Mouse (Mus musculus): ENCODE data around the gene Arhgef10l. TPM values are rescaled to one million over a fixed set of nuclear protein-coding genes. Genes with fewer than 3 reads are reported as not detected.

The Arhgef10l gene
- total and polyA plus RNA-seq, 3 experiments = 10.2 to 26.0 TPM; not detected in 1

DNA sequence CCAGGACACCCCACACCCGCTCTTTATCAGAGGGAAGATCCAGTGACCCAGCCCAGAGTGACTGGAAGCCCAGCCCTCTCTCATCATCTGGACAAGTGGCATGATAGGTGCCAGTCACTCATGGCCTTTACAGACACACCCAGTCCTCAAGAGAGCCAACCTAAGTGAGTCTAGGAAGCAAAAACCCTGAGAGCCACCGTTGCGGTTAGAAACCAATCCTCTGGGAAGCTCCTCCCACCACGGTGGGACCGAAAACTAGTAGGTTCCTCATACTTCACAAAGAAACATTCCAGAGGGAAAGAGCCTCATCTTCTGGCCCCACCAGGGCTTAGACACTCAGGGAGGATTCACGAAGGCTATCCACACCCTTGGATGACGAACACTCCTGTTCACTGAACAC, 50.0 kb downstream of the Arhgef10l start:
- no peak for TF ChIP-seq TCF12 (IDR thresholded peaks at IDR 0.05; ENCODE audit: low read depth, low read length)
- TF ChIP-seq JUND (IDR thresholded peaks at IDR 0.05; ENCODE audit: low read depth, low read length) = no peak
- TF ChIP-seq CHD2 (IDR thresholded peaks at IDR 0.05; ENCODE audit: low read length) = no peak
- no peak for TF ChIP-seq ZKSCAN1 (IDR thresholded peaks at IDR 0.05; ENCODE audit: low read depth, low read length)
- TF ChIP-seq MXI1 (IDR thresholded peaks at IDR 0.05; ENCODE audit: low read depth, low read length) = no peak
- TF ChIP-seq POLR2AphosphoS2 (IDR thresholded peaks at IDR 0.05; ENCODE audit: low read length) = no peak
- no peak for TF ChIP-seq SIN3A (IDR thresholded peaks at IDR 0.05; ENCODE audit: low read length)
- TF ChIP-seq UBTF (IDR thresholded peaks at IDR 0.05; ENCODE audit: borderline replicate concordance, insufficient read depth, low read depth, low read length) = no peak
- TF ChIP-seq MAX (IDR thresholded peaks at IDR 0.05; ENCODE audit: low read length) = no peak
- TF ChIP-seq GABPA (IDR thresholded peaks at IDR 0.05; ENCODE audit: low read depth, low read length) = no peak
- TF ChIP-seq SMC3 (IDR thresholded peaks at IDR 0.05; ENCODE audit: low read depth, low read length) = no peak
- TF ChIP-seq HCFC1 (IDR thresholded peaks at IDR 0.05; ENCODE audit: low read depth, low read length) = no peak
- no peak for DNase-seq (ENCODE audit: low read depth, low spot score)

DNA sequence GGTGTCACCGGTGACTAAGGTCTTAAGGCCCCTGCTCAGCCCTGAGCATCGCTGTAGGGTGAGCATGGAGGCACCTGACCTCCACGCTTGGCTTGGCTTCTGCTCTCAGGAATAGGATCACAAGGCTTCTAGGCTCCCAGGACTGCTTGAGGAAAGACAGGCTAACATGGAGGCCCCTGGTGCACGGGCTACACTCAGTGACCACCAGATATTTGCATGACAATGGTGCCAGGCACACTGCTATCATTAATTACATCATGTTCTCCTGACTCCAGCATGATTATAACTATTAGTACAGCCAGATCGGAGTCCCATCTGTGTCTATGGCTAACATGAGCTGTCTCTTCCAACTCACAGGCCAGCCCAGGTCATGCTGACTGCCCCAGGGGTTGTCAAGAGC, 51.3 kb downstream of the Arhgef10l start:
- no peak overlapping the region for H3K9ac ChIP-seq (ENCODE audit: control insufficient read depth, low read depth, low read length, poor library complexity, severe bottlenecking)
- H3K27ac ChIP-seq (ENCODE audit: control insufficient read depth, low read depth, low read length) = no peak overlapping the region
- H3K9me3 ChIP-seq (replicated peaks; ENCODE audit: insufficient read depth, low read length) = no peaks in the 10 kb centered on the region
- H3K36me3 ChIP-seq (ENCODE audit: control insufficient read depth in 1 of 2, insufficient read depth in 2 of 2, low read length in 2 of 2) = no peaks in the 10 kb centered on the region
- no peak for TF ChIP-seq HCFC1 (IDR thresholded peaks at IDR 0.05; ENCODE audit: low read depth, low read length)
- no peak for TF ChIP-seq CHD1 (IDR thresholded peaks at IDR 0.05; ENCODE audit: low read depth, low read length)
- TF ChIP-seq RAD21 (IDR thresholded peaks at IDR 0.05; ENCODE audit: low read depth, low read length) = no peak
- TF ChIP-seq NELFE (IDR thresholded peaks at IDR 0.05; ENCODE audit: low read depth, low read length) = no peak
- no peak for TF ChIP-seq ZNF384 (IDR thresholded peaks at IDR 0.05; ENCODE audit: low read depth, low read length)
- TF ChIP-seq MXI1 (IDR thresholded peaks at IDR 0.05; ENCODE audit: low read depth, low read length) = no peak
- no peak for TF ChIP-seq USF2 (IDR thresholded peaks at IDR 0.05; ENCODE audit: borderline replicate concordance in 1 of 2, insufficient read depth in 1 of 2, low read depth in 1 of 2, low read length in 2 of 2)
- no peak for TF ChIP-seq CTCF (IDR thresholded peaks at IDR 0.05 in 2 of 3, conservative IDR thresholded peaks at IDR 0.05 in 1 of 3; ENCODE audit: control insufficient read depth in 1 of 3, insufficient read depth in 1 of 3, low read depth in 2 of 3, low read length in 3 of 3, poor library complexity in 1 of 3, severe bottlenecking in 1 of 3)
- no peak for TF ChIP-seq POLR2A (IDR thresholded peaks at IDR 0.05; ENCODE audit: control insufficient read depth in 1 of 2, insufficient read depth in 1 of 2, low read depth in 1 of 2, low read length in 2 of 2, poor library complexity in 1 of 2)
- no peak for TF ChIP-seq MYB (IDR thresholded peaks at IDR 0.05; ENCODE audit: low read depth, low read length)
- no peak for TF ChIP-seq ZC3H11A (IDR thresholded peaks at IDR 0.05; ENCODE audit: low read depth, low read length)
- TF ChIP-seq TBP (IDR thresholded peaks at IDR 0.05; ENCODE audit: low read depth, low read length) = no peak
- no peak for TF ChIP-seq KAT2A (conservative IDR thresholded peaks at IDR 0.05; ENCODE audit: low read depth, low read length)
- no peaks in the 10 kb centered on the region for H3K27me3 ChIP-seq (ENCODE audit: control insufficient read depth in 1 of 2, insufficient read depth in 2 of 2, low read length in 2 of 2)
- DNase-seq (ENCODE audit: low read depth, low spot score) = no peak
- H3K79me2 ChIP-seq (ENCODE audit: control insufficient read depth, insufficient read depth, low read length, poor library complexity) = no peaks in the 10 kb centered on the region
- no peak overlapping the region for H3K4me3 ChIP-seq (ENCODE audit: control insufficient read depth in 1 of 2, insufficient read depth in 1 of 2, low read depth in 2 of 2, low read length in 2 of 2)
- no peaks in the 10 kb centered on the region for H3K4me1 ChIP-seq (ENCODE audit: control insufficient read depth in 1 of 2, insufficient read depth in 2 of 2, low read length in 2 of 2)

More for the DNA sequence above, 50.0 kb downstream of the Arhgef10l start:
- no peak overlapping the region for H3K27ac ChIP-seq (ENCODE audit: control insufficient read depth, low read depth, low read length)
- H3K4me3 ChIP-seq (ENCODE audit: control insufficient read depth in 1 of 2, insufficient read depth in 1 of 2, low read depth in 2 of 2, low read length in 2 of 2) = no peak overlapping the region
- no peaks in the 10 kb centered on the region for H3K4me1 ChIP-seq (ENCODE audit: control insufficient read depth in 1 of 2, insufficient read depth in 2 of 2, low read length in 2 of 2)
- H3K9me3 ChIP-seq (replicated peaks; ENCODE audit: insufficient read depth, low read length) = no peaks in the 10 kb centered on the region
- H3K9ac ChIP-seq (ENCODE audit: control insufficient read depth, low read depth, low read length, poor library complexity, severe bottlenecking) = no peak overlapping the region
- no peaks in the 10 kb centered on the region for H3K79me2 ChIP-seq (ENCODE audit: control insufficient read depth, insufficient read depth, low read length, poor library complexity)
- no peaks in the 10 kb centered on the region for H3K36me3 ChIP-seq (ENCODE audit: control insufficient read depth in 1 of 2, insufficient read depth in 2 of 2, low read length in 2 of 2)
- no peaks in the 10 kb centered on the region for H3K27me3 ChIP-seq (ENCODE audit: control insufficient read depth in 1 of 2, insufficient read depth in 2 of 2, low read length in 2 of 2)
